Mouse (Mus musculus) lung, postnatal 4 days (tissue): ENCODE measurements around the gene F7.

Experiments used
- DNase-seq, 2 experiments: peaks; one replicate each; pipeline ENCODE4 v3.0.0; 2021

F7 gene

GRCm38 (mm10) chr8:13025487-13026224 is at the start of gene F7:
Gene F7, plus strand, starts transcription at chr8:13026034.
- peak; percentile 49 to 51 for DNase-seq

- no peak for DNase-seq
Measured at GRCm38 (mm10) chr8:12976290-12976689, 49.5 kb upstream of the F7 start.

- no peak for DNase-seq
Measured at GRCm38 (mm10) chr8:12976723-12977122, 49.1 kb upstream of the F7 start.

GRCm38 (mm10) chr8:12977325-12977724 is 48.5 kb upstream of the F7 start:
- no peak for DNase-seq

- no peak for DNase-seq
Measured at GRCm38 (mm10) chr8:12978308-12978707, 47.5 kb upstream of the F7 start.

GRCm38 (mm10) chr8:12978726-12979125 is 47.1 kb upstream of the F7 start:
- DNase-seq: peak; percentile 54 to 72

GRCm38 (mm10) chr8:12983681-12984467 is 42.0 kb upstream of the F7 start:
- peak; percentile 62 to 68 for DNase-seq

- DNase-seq: no peak
Measured at GRCm38 (mm10) chr8:12984601-12985243, 41.1 kb upstream of the F7 start.

GRCm38 (mm10) chr8:12985259-12985658 is 40.6 kb upstream of the F7 start:
- no peak for DNase-seq

GRCm38 (mm10) chr8:12987571-12987970 is 38.3 kb upstream of the F7 start:
- no peak for DNase-seq

GRCm38 (mm10) chr8:12988722-12989430 is 37.0 kb upstream of the F7 start:
- no peak for DNase-seq

- DNase-seq: no peak
Measured at GRCm38 (mm10) chr8:12991411-12991810, 34.4 kb upstream of the F7 start.

- DNase-seq: no peak
Measured at GRCm38 (mm10) chr8:12994468-12994867, 31.4 kb upstream of the F7 start.

- peak in 1 of 2 experiments; percentile 53 for DNase-seq
Measured at GRCm38 (mm10) chr8:12995481-12995880, 30.4 kb upstream of the F7 start.

- peak; percentile 22 to 69 for DNase-seq
Measured at GRCm38 (mm10) chr8:12996831-12997275, 29.0 kb upstream of the F7 start.

GRCm38 (mm10) chr8:12998331-12998730 is 27.5 kb upstream of the F7 start:
- DNase-seq: no peak

- no peak for DNase-seq
Measured at GRCm38 (mm10) chr8:12999793-13000192, 26.0 kb upstream of the F7 start.

GRCm38 (mm10) chr8:13007458-13007857 is 18.4 kb upstream of the F7 start:
- no peak for DNase-seq

- DNase-seq: peak in 1 of 2 experiments; percentile 46
Measured at GRCm38 (mm10) chr8:13010313-13010712, 15.5 kb upstream of the F7 start.

GRCm38 (mm10) chr8:13019560-13019959 is 6.3 kb upstream of the F7 start:
- no peak for DNase-seq

- peak in 1 of 2 experiments; percentile 20 for DNase-seq
Measured at GRCm38 (mm10) chr8:13021830-13022229, 4.0 kb upstream of the F7 start.

GRCm38 (mm10) chr8:13027615-13028014 is 1.8 kb downstream of the F7 start:
- DNase-seq: no peak

- DNase-seq: peak; percentile 71 to 88
Measured at GRCm38 (mm10) chr8:13028482-13028881, 2.6 kb downstream of the F7 start.
